Mouse (Mus musculus): ENCODE data around the gene Tmbim4.

Tmbim4 gene

GRCm38 (mm10) chr10:120245681-120246080, 44.3 kb downstream of the Tmbim4 start:
- no peak for DNase-seq (ENCODE audit: low spot score)

GRCm38 (mm10) chr10:120246994-120247750, 45.8 kb downstream of the Tmbim4 start:
- peak; percentile 13 for DNase-seq (ENCODE audit: low spot score)

GRCm38 (mm10) chr10:120250911-120251683, 49.7 kb downstream of the Tmbim4 start:
- DNase-seq (ENCODE audit: low spot score) = no peak

- DNase-seq (ENCODE audit: low spot score) = no peak
These were observed 50.4 kb downstream of the Tmbim4 start for GRCm38 (mm10) chr10:120251791-120252190.

GRCm38 (mm10) chr10:120252800-120253199, 51.4 kb downstream of the Tmbim4 start:
- no peak for DNase-seq (ENCODE audit: low spot score)

GRCm38 (mm10) chr10:120257231-120257630, 55.8 kb downstream of the Tmbim4 start:
- DNase-seq (ENCODE audit: low spot score) = peak; percentile 19

- DNase-seq (ENCODE audit: low spot score) = no peak
These were observed 66.4 kb downstream of the Tmbim4 start for GRCm38 (mm10) chr10:120267790-120268189.

- no peak for DNase-seq (ENCODE audit: low spot score)
These were observed 68.6 kb downstream of the Tmbim4 start for GRCm38 (mm10) chr10:120269946-120270345.

- peak; percentile 42 for DNase-seq (ENCODE audit: low spot score)
These were observed 69.4 kb downstream of the Tmbim4 start for GRCm38 (mm10) chr10:120270777-120271176.

- DNase-seq (ENCODE audit: low spot score) = no peak
These were observed 69.9 kb downstream of the Tmbim4 start for GRCm38 (mm10) chr10:120271318-120271717.

GRCm38 (mm10) chr10:120271879-120272269, 70.5 kb downstream of the Tmbim4 start:
- DNase-seq (ENCODE audit: low spot score) = no peak

- no peak for DNase-seq (ENCODE audit: low spot score)
These were observed 71.0 kb downstream of the Tmbim4 start for GRCm38 (mm10) chr10:120272270-120272883.

- no peak for DNase-seq (ENCODE audit: low spot score)
These were observed 71.9 kb downstream of the Tmbim4 start for GRCm38 (mm10) chr10:120273335-120273734.
